Mouse (Mus musculus) urinary bladder, postnatal 4 days (tissue): ENCODE data around the gene Pcca.

Source experiments
- DNase-seq, 2 experiments: peaks; one replicate each; pipeline ENCODE4 v3.0.0; 2021 to 2022; ENCODE audit warnings: low spot score in 2 of 2

The Pcca gene

DNA sequence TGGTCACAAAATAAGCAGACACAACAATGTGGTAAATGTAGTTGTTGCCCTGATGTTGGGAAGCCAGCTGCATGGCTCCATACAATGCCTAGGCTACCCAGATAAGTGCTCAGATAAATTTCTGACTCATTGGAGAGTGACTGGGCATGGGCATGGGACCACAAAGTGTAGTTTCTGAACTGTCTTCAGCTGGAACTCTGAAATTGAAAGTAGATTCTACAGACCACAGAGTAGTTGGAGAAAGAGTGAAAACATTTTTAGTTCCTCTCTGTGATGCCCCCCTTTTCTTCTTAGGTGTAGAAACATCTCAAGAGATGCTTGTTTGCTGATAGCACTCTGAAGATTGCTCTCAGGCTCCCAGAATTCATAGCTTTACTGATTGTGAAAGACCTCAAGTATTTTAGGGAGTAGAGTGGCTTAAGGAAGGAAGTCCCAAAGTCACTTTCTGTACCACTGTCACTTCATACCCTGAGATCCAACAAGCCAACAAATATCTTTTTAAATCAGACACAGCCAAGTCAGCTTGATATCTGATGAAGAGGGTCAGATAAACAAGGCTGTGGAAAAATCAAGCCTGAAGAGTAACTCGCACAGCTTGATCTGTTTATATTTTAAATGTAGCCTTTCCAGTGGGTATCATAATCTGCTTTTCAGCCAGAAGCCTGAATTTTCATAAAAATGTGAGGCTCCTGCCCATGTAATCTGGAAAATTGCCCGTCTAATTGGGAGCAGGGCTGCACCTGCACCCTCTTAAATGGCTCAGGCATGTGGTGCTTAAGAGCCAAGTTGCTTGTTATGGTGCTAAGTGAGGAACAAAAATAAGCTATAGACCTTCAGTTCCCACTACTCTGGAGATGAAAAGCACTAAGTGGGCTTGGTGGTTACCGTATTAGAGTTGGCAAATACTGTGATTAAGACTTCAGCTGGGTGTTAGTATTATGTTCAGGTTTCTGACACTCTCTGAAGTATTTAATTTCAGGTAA lies 214.0 kb downstream of the Pcca start:
- DNase-seq: no peak

DNA sequence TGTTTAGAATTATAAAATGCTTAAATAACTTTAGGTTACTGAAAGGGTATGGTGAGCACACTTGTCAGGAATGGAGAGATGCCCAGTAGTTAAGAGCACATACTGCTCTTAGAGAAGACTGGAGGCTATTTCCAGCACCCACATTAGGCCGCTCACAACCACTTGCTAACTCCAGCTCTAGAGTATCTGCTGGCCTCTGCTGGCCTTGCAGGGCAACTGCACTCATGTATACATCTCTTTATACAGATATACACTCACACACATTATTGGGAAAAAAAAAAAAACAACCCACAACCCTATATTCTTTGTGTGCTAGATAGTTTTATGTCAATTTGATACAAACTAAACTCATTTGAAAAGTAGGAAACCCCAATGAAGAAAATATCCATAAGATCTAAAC lies 217.4 kb downstream of the Pcca start:
- DNase-seq: no peak

GRCm38 (mm10) chr14:122753278-122753677 lies 219.2 kb downstream of the Pcca start:
- no peak for DNase-seq

GRCm38 (mm10) chr14:122754311-122754710 lies 220.2 kb downstream of the Pcca start:
- DNase-seq: no peak

GRCm38 (mm10) chr14:122755559-122755958 lies 221.4 kb downstream of the Pcca start:
- no peak for DNase-seq

DNA sequence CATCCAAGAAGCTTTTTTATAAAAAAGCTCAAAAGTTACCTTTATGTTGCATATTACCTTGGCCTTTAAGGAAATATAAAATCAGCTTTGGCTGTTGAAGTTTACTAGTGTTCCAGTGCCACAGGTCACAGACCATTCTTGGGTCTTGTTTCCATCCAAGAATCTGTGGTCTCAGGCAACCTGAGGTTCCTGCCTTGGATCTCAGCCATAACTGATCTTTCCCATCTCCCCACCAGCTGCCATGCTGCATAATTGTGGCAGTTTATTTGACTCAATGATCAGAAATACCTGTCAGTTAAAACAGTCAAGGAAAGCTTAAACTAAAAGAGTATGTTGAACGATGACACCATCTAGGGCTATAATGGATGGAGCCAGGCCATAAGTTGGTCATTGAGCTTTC lies 222.5 kb downstream of the Pcca start:
- no peak for DNase-seq

- DNase-seq: no peak
These were observed 225.8 kb downstream of the Pcca start for GRCm38 (mm10) chr14:122759890-122760289.

GRCm38 (mm10) chr14:122760803-122761202 lies 226.7 kb downstream of the Pcca start:
- no peak for DNase-seq

GRCm38 (mm10) chr14:122762603-122763002 lies 228.5 kb downstream of the Pcca start:
- DNase-seq: no peak

- no peak for DNase-seq
These were observed 231.8 kb downstream of the Pcca start for GRCm38 (mm10) chr14:122765951-122766350.

DNA sequence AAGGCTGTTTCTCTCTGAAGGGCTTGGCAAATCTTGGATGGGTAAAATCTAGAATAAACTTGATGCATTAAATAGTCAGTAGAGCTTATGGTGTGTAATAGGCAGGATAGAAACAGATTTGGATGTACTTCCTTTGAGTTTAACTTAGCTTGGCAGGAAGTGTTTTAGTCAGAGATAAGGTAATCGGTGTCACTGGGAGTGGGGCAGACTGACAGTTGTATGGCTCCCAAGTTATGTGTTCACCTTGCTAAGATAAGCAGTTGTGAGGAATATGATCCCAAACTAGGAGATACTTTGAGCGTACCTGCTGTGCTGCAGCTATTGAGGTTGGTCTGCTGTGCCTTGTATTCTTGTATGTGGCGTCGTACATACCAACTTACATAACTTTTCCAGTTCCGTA lies 232.3 kb downstream of the Pcca start:
- DNase-seq: no peak

GRCm38 (mm10) chr14:122784701-122785100 lies 250.6 kb downstream of the Pcca start:
- DNase-seq: no peak

GRCm38 (mm10) chr14:122788199-122788598 lies 254.1 kb downstream of the Pcca start:
- DNase-seq: no peak

DNA sequence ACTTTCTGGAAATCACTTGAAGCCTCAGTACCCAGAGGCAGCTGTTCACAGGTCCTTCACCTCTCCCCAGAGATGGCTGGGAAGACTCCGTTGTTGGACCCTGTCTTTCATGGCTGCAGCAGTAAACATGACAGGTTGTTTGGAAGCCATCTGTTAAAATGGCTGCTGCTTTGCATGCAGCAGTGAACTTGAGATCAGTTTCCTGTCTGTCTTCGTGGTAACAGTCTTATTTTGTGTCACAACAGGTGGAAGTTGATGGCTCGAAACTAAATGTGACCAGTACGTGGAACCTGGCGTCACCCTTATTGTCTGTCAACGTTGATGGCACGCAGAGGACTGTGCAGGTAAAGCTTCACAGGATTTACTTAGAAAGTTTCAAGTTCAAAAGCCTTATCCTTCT lies 256.0 kb downstream of the Pcca start:
- DNase-seq: no peak

DNA sequence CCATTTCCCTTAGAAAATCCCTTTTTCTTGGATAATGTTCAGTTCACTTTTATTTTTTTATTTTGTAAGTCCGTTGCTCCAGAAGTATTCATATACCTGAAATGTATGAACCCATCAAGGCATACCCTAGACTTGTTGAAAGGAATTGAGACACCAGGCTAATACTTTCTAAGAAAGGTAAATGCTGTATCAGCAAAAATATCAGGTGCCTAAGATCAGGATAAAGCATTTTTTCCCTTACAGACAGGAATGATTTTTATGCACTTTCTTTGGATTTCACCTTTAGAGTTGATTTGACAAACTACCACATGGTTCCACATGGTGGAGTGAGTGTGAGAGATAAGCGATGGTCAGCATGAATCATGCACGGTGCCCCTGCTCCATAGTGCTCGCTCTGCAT lies 259.2 kb downstream of the Pcca start:
- no peak for DNase-seq

GRCm38 (mm10) chr14:122800296-122800695 lies 266.2 kb downstream of the Pcca start:
- no peak for DNase-seq

- no peak for DNase-seq
These were observed 286.9 kb downstream of the Pcca start for GRCm38 (mm10) chr14:122821002-122821401.

DNA sequence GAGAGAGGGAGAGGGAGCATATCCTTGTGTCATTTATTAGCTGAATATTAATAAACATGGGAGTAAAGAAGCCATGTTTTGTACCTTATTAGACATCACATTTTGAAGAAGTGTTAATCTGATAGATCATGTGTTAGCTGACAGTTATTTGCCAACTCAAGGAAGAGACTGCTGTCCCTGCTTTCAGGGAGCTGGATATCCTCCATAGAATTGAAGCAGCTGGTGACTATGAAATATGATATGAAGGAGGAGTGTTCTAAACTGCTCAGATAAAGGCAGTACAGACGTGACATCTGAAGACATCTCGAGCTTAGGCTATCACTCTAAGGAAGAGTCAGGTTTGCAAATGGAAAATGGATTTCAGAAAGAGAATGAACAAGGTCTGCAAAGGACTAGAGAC lies 289.7 kb downstream of the Pcca start:
- no peak for DNase-seq

DNA sequence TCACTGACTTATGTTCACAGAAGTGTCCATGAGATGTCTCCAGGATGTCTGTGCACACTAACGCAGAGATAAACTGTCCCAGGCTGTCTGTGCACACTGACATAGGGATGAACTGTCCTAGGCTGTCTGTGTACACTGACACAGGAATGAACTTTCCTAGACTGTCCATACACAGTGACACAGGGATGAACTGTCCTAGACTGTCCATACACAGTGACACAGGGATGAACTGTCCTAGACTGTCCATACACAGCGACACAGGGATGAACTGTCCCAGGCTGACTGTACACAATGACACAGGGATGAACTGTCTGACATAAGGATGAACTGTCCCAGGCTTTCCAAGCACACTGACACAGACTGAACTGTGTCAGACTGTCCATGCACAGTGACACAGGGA lies 291.3 kb downstream of the Pcca start:
- no peak for DNase-seq

- no peak for DNase-seq
These were observed 296.3 kb downstream of the Pcca start for GRCm38 (mm10) chr14:122830433-122830832.

GRCm38 (mm10) chr14:122833666-122834065 lies 299.5 kb downstream of the Pcca start:
- DNase-seq: no peak

GRCm38 (mm10) chr14:122834753-122835152 lies 300.6 kb downstream of the Pcca start:
- DNase-seq: no peak

DNA sequence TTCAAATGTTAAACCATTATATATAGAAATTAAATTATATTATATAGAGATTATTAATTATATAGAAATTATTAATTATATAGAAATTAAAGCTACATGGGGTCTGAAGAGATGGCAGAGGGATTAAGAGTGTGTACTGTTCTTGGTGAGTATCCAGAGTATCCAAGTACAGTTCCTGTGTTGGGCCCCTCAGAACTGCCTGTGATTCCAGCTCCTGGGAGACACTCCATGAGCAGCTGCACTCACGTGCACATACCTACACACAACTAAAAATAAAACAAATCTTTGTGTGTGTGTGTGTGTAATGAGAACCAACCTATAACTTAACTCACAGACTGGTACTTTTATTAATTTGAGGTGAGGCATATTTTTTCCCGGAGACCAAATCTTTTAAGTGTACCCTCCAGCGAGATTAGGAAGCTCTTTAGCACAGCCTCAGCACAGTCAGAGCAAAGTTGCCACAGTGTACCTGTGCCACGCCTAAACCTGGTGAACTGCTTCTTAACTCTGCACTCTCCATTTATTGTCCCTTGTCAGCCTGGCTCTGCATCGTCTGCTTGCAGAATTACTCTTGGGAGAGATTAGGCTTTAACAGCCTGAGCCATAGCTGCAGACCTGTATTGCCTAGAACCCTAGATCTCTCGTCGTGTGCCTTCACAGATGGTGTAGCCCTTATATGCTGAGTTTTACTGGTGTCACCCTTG lies 301.5 kb downstream of the Pcca start:
- no peak for DNase-seq
